21 mouse cellular contexts compared by ENCODE assay signal in the genomic region with DNA sequence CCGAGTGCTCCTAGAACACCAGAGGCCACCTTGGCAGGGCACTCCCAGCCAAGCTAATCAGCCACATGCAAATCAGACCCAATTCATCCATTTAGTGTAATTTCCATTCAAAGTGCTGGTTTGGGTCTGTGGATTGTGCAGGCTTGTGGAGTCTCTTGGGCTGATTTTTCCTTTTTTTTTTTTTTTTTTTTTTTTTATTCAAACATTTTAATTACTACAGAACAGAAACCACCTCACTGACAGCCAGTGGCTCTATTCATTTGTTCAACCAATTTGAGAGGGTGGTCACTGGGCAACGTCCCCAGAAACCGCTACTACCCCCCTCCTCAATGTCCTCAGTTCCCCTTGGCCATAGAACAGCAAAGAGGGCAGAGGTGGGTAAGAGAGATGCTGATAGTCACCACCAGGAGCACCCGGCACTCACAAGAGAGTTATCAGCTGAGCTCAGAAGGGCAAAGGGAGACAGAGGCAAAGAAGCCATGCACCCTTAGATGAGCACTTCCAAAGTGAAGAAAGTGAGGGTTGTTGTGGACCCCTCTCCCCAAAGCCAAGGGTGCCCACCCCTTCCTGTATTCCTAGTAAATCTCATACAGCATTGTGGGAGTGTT.
DNase-seq lines count a peak whose midpoint lies in the region; ATAC-seq and TF ChIP-seq lines count a peak whose summit lies in the region.
"Had no signal": no experiment of that assay in that cellular context is flagged by ENCODE, and none has a peak within 500 bp of the region (broad histone marks: within the 10 kb centered on the region; RNA-seq: fewer than 3 reads in every experiment).

No protein-coding gene starts in this region.

- intact Hi-C loops in heart, postnatal 14 days (cut with DNase I), result no loop called here

- no peaks in the 10 kb centered on the region for H3K36me3 ChIP-seq in hindbrain, embryonic 13.5 days
- H3K36me3 ChIP-seq in hindbrain, embryonic 12.5 days, result no peaks in the 10 kb centered on the region
- H3K36me3 ChIP-seq in neural tube, embryonic 13.5 days, result no peaks in the 10 kb centered on the region
- no peaks in the 10 kb centered on the region for H3K36me3 ChIP-seq in hindbrain, postnatal 0 days (ENCODE audit: insufficient read depth, low read length)
- no peaks in the 10 kb centered on the region for H3K36me3 ChIP-seq in liver, embryonic 11.5 days (ENCODE audit: control insufficient read depth, insufficient read depth, low read length)
- H3K36me3 ChIP-seq: embryonic facial prominence, embryonic 15.5 days; heart, embryonic 13.5 days; intestine, embryonic 15.5 days; kidney, embryonic 15.5 days; limb, embryonic 13.5 days had no signal

- ATAC-seq in hindbrain, embryonic 13.5 days (ENCODE audit: low FRiP score), result no peak
- no peak for ATAC-seq in hindbrain, embryonic 12.5 days (ENCODE audit: low FRiP score)
- no peak for ATAC-seq in neural tube, embryonic 13.5 days (ENCODE audit: low read depth)
- no peak for ATAC-seq in hindbrain, postnatal 0 days
- ATAC-seq in liver, embryonic 11.5 days (replicated peaks; ENCODE audit: low FRiP score), result no peak
- ATAC-seq: intestine, embryonic 15.5 days had no signal

- H3K27me3 ChIP-seq in hindbrain, embryonic 13.5 days, result no peaks in the 10 kb centered on the region
- peaks cover 13% of the 10 kb centered on the region; the same call in 1 of the 2 replicates for H3K27me3 ChIP-seq in hindbrain, embryonic 12.5 days
- H3K27me3 ChIP-seq in neural tube, embryonic 13.5 days, result no peaks in the 10 kb centered on the region
- no peaks in the 10 kb centered on the region for H3K27me3 ChIP-seq in hindbrain, postnatal 0 days (ENCODE audit: insufficient read depth, low read length)
- no peaks in the 10 kb centered on the region for H3K27me3 ChIP-seq in liver, embryonic 11.5 days (replicated peaks; ENCODE audit: control insufficient read depth, insufficient read depth, low read length)
- H3K27me3 ChIP-seq: embryonic facial prominence, embryonic 15.5 days; intestine, embryonic 15.5 days had no signal

- peak; percentile 41 for TF ChIP-seq CTCF in hindbrain, postnatal 0 days (IDR thresholded peaks at IDR 0.05; ENCODE audit: low read depth)

- 74% methylated on average over 4 of the region's 4 CpGs for WGBS in hindbrain, embryonic 13.5 days
- WGBS in hindbrain, embryonic 12.5 days, result 71% methylated on average over 4 of the region's 4 CpGs
- 67% methylated on average over 4 of the region's 4 CpGs for WGBS in neural tube, embryonic 13.5 days
- 50% methylated on average over 4 of the region's 4 CpGs for WGBS in hindbrain, postnatal 0 days
- WGBS in liver, embryonic 11.5 days, result 64% methylated on average over 4 of the region's 4 CpGs

- no peaks in the 10 kb centered on the region for H3K9me3 ChIP-seq in hindbrain, embryonic 13.5 days
- no peaks in the 10 kb centered on the region for H3K9me3 ChIP-seq in hindbrain, embryonic 12.5 days (replicated peaks)
- H3K9me3 ChIP-seq in neural tube, embryonic 13.5 days, result no peaks in the 10 kb centered on the region
- no peaks in the 10 kb centered on the region for H3K9me3 ChIP-seq in hindbrain, postnatal 0 days (ENCODE audit: low read length)
- no peaks in the 10 kb centered on the region for H3K9me3 ChIP-seq in liver, embryonic 11.5 days (ENCODE audit: control insufficient read depth, low read length)
- H3K9me3 ChIP-seq: embryonic facial prominence, embryonic 15.5 days; heart, embryonic 13.5 days; intestine, embryonic 15.5 days; kidney, embryonic 15.5 days; limb, embryonic 13.5 days had no signal

- H3K27ac ChIP-seq in hindbrain, embryonic 13.5 days, result no peak overlapping the region
- H3K27ac ChIP-seq in hindbrain, embryonic 12.5 days, result no peak overlapping the region
- H3K27ac ChIP-seq in neural tube, embryonic 13.5 days (replicated peaks), result no peak overlapping the region
- no peak overlapping the region for H3K27ac ChIP-seq in hindbrain, postnatal 0 days
- no peak overlapping the region for H3K27ac ChIP-seq in liver, embryonic 11.5 days (ENCODE audit: low read depth, low read length)
- H3K27ac ChIP-seq: embryonic facial prominence, embryonic 15.5 days; gastrocnemius, adult 2 months; heart, embryonic 13.5 days; intestine, embryonic 15.5 days; kidney, embryonic 15.5 days; limb, embryonic 13.5 days; liver, embryonic 14.5 days; stomach, postnatal 0 days had no signal

- no peak overlapping the region for H3K4me3 ChIP-seq in hindbrain, embryonic 13.5 days
- H3K4me3 ChIP-seq in hindbrain, embryonic 12.5 days, result no peak overlapping the region
- H3K4me3 ChIP-seq in neural tube, embryonic 13.5 days, result no peak overlapping the region
- no peak overlapping the region for H3K4me3 ChIP-seq in hindbrain, postnatal 0 days (ENCODE audit: low read length)
- H3K4me3 ChIP-seq in liver, embryonic 11.5 days (ENCODE audit: low read depth, low read length), result no peak overlapping the region
- H3K4me3 ChIP-seq: embryonic facial prominence, embryonic 15.5 days; gastrocnemius, adult 2 months; heart, embryonic 13.5 days; intestine, embryonic 15.5 days; kidney, embryonic 15.5 days; limb, embryonic 13.5 days had no signal

- peaks cover 61% of the 10 kb centered on the region for H3K4me1 ChIP-seq in hindbrain, embryonic 13.5 days (replicated peaks)
- H3K4me1 ChIP-seq in hindbrain, embryonic 12.5 days, result peaks cover 31% of the 10 kb centered on the region
- peaks cover 54% of the 10 kb centered on the region for H3K4me1 ChIP-seq in neural tube, embryonic 13.5 days (replicated peaks)
- peaks cover 31% of the 10 kb centered on the region for H3K4me1 ChIP-seq in hindbrain, postnatal 0 days (ENCODE audit: insufficient read depth, low read length)
- no peaks in the 10 kb centered on the region; the same call in 1 of the 2 replicates for H3K4me1 ChIP-seq in liver, embryonic 11.5 days (replicated peaks; ENCODE audit: control insufficient read depth, insufficient read depth, low read length)
- H3K4me1 ChIP-seq: intestine, embryonic 15.5 days had no signal

- H3K4me2 ChIP-seq in hindbrain, embryonic 13.5 days, result peak overlapping the region; percentile 51
- H3K4me2 ChIP-seq in hindbrain, embryonic 12.5 days (replicated peaks), result no peak overlapping the region
- H3K4me2 ChIP-seq in neural tube, embryonic 13.5 days, result 0 out of 2 replicates have a peak overlapping the region, but pooled peaks have one; percentile 47
- H3K4me2 ChIP-seq in hindbrain, postnatal 0 days (ENCODE audit: low read depth, low read length), result peak overlapping the region; percentile 51
- H3K4me2 ChIP-seq in liver, embryonic 11.5 days, result no peak overlapping the region
- H3K4me2 ChIP-seq: embryonic facial prominence, embryonic 15.5 days; heart, embryonic 13.5 days; intestine, embryonic 15.5 days; kidney, embryonic 15.5 days; limb, embryonic 13.5 days had no signal

- 0 out of 2 replicates have a peak overlapping the region, but pooled peaks have one; percentile 63 for H3K9ac ChIP-seq in hindbrain, embryonic 13.5 days
- no peak overlapping the region for H3K9ac ChIP-seq in hindbrain, embryonic 12.5 days
- no peak overlapping the region for H3K9ac ChIP-seq in neural tube, embryonic 13.5 days
- no peak overlapping the region for H3K9ac ChIP-seq in hindbrain, postnatal 0 days (replicated peaks; ENCODE audit: low read length)
- no peak overlapping the region for H3K9ac ChIP-seq in liver, embryonic 11.5 days (ENCODE audit: low read depth, low read length)
- H3K9ac ChIP-seq: embryonic facial prominence, embryonic 15.5 days; heart, embryonic 13.5 days; intestine, embryonic 15.5 days; kidney, embryonic 15.5 days; limb, embryonic 13.5 days; liver, embryonic 14.5 days had no signal

- DNase-seq in neural tube, embryonic 10.5 days (ENCODE audit: extremely low spot score, low spot score), result no peak
- DNase-seq in hindbrain, postnatal 0 days (ENCODE audit: low spot score), result no peak
- no peak for DNase-seq in liver, embryonic 11.5 days (ENCODE audit: low spot score)
- DNase-seq in gastrocnemius, postnatal 10 days, result no peak
- no peak for DNase-seq in heart, postnatal 14 days
- DNase-seq: adrenal gland, postnatal 25 days; cerebellum, adult 18-20 months; cerebellum, postnatal 25 days; heart, postnatal 36 days; kidney, postnatal 4 days had no signal

Comparison
In these comparisons a context has a peak if more than half of its experiments do, and no peak if none do; other contexts are left out.
1. H3K4me2 ChIP-seq: peak in hindbrain, embryonic 13.5 days (single experiment), neural tube, embryonic 13.5 days (single experiment) and hindbrain, postnatal 0 days (single experiment); none in hindbrain, embryonic 12.5 days (single experiment) and liver, embryonic 11.5 days (single experiment).